Mouse (Mus musculus) ES-E14 (cell line): Measurements from ENCODE around the gene Cend1. TPM values are rescaled to one million over a fixed set of nuclear protein-coding genes. Genes with fewer than 3 reads are reported as not detected.
A peak's percentile ranks its signal among the peaks of the same experiment; 100 is the strongest.

Experiments
- DNase-seq: peaks from one replicate; pipeline ENCODE4 v3.0.0-alpha.2; 2013; ENCODE audit warnings: low read depth, low spot score
- H3K27ac ChIP-seq: 2 replicates; pipeline ENCODE4 v1.5.1; 2012; ENCODE audit warnings: low read depth, mild to moderate bottlenecking, low read length, moderate library complexity, mixed read lengths; ENCODE audit not compliant: poor library complexity, insufficient read depth, severe bottlenecking
- H3K36me3 ChIP-seq: 2 replicates; pipeline ENCODE4 v1.6.1; 2012; ENCODE audit warnings: mild to moderate bottlenecking, low read length, moderate library complexity, mixed read lengths; ENCODE audit not compliant: control insufficient read depth, poor library complexity, insufficient read depth, severe bottlenecking
- H3K4me1 ChIP-seq, 2 experiments: fragments of 150-350 bp in 1 of 2; sonication (generic) in 1 of 2; 2 replicates each; pipeline ENCODE4 v1.6.1; 2012; ENCODE audit warnings: low read length in 2 of 2, mild to moderate bottlenecking in 1 of 2, mixed read lengths in 1 of 2; ENCODE audit not compliant: control insufficient read depth in 2 of 2, insufficient read depth in 2 of 2, poor library complexity in 1 of 2
- H3K4me3 ChIP-seq, 2 experiments: fragments of 150-350 bp in 1 of 2; sonication (generic) in 1 of 2; 2 replicates each; pipeline ENCODE4 v1.5.1; 2012; ENCODE audit warnings: low read length in 2 of 2, low read depth in 1 of 2, mild to moderate bottlenecking in 1 of 2, mixed read lengths in 1 of 2; ENCODE audit not compliant: insufficient read depth in 1 of 2, poor library complexity in 1 of 2, severe bottlenecking in 1 of 2
- H3K9ac ChIP-seq: 2 replicates; pipeline ENCODE4 v1.6.1; 2012; ENCODE audit warnings: low read depth, mild to moderate bottlenecking, low read length, mixed read lengths; ENCODE audit not compliant: poor library complexity, insufficient read depth, severe bottlenecking
- H3K9me3 ChIP-seq: fragments of 150-350 bp; sonication (generic); 2 replicates; pipeline ENCODE4 v1.6.1; 2012; ENCODE audit warnings: low read depth, mild to moderate bottlenecking, low read length; ENCODE audit not compliant: control insufficient read depth, insufficient read depth
- CHD2 ChIP-seq: IDR thresholded peaks from 2 replicates; pipeline ENCODE4 v1.6.1; 2014; ENCODE audit warnings: mild to moderate bottlenecking, low read depth, low read length, inconsistent platforms
- HCFC1 ChIP-seq: IDR thresholded peaks from 2 replicates; pipeline ENCODE4 v1.6.1; 2012; ENCODE audit warnings: low read length, inconsistent platforms, borderline replicate concordance; ENCODE audit not compliant: insufficient read depth
- MAFK ChIP-seq: IDR thresholded peaks from 2 replicates; pipeline ENCODE4 v1.6.1; 2014; ENCODE audit warnings: mild to moderate bottlenecking, low read depth, low read length, inconsistent platforms; ENCODE audit not compliant: insufficient read depth
- ZC3H11A ChIP-seq: IDR thresholded peaks from 2 replicates; pipeline ENCODE4 v1.6.1; 2012; ENCODE audit warnings: low read depth, mild to moderate bottlenecking, inconsistent platforms, low read length, borderline replicate concordance
- ZNF384 ChIP-seq: IDR thresholded peaks from 2 replicates; pipeline ENCODE4 v1.6.1; 2012; ENCODE audit warnings: low read depth, low read length, inconsistent platforms
- in situ Hi-C, 2 experiments: fragments of 600-800 bp; cut with MboI; formaldehyde crosslinking; loops; one replicate each; pipeline ENCODE4 v1.15.1; 2025; ENCODE audit warnings: low sequenced_read_pairs in 2 of 2, inconsistent platforms in 1 of 2; ENCODE audit not compliant: unreplicated experiment in 2 of 2
- total RNA-seq: library from RNA; depleted of rRNA; stranded (reverse); fragments of 300-350 nt; gene quantifications from 2 replicates; pipeline ENCODE4 v1.2.3, GENCODE M21; 2012

Gene Cend1
- total RNA-seq, 1 experiment: 2.7 TPM

GRCm38 (mm10) chr7:141469352-141469751 lies 40.1 kb upstream of the Cend1 start:
- peaks cover 3 to 38% of the 10 kb centered on the region in 2 experiments; a peak in 3 of 4 replicates for H3K4me1 ChIP-seq
- no peak for TF ChIP-seq HCFC1
- no peak for TF ChIP-seq MAFK
- no peak for TF ChIP-seq ZC3H11A
- no peak for TF ChIP-seq ZNF384
- no peak for TF ChIP-seq CHD2
- in situ Hi-C loops: no loop called here
- H3K9ac ChIP-seq: peak overlapping the region; percentile 64; the same call in 1 of the 2 replicates
- peak overlapping the region in 1 of 2 experiments; percentile 75; a peak in 2 of 4 replicates for H3K4me3 ChIP-seq
- H3K9me3 ChIP-seq: no peaks in the 10 kb centered on the region
- DNase-seq: no peak
- peaks cover 29% of the 10 kb centered on the region for H3K36me3 ChIP-seq
- no peak overlapping the region; the same call in 1 of the 2 replicates for H3K27ac ChIP-seq

- TF ChIP-seq MAFK (peak; percentile 51; the same call in 1 of the 2 replicates), ZNF384 (no peak)
- in situ Hi-C loops: no loop called here
- peaks cover 29% of the 10 kb centered on the region for H3K36me3 ChIP-seq
- H3K9me3 ChIP-seq: no peaks in the 10 kb centered on the region
- H3K9ac ChIP-seq: peak overlapping the region; percentile 79
- DNase-seq: no peak
- peak overlapping the region; percentile 28; the same call in 1 of the 2 replicates for H3K27ac ChIP-seq
- peaks cover 3 to 42% of the 10 kb centered on the region in 2 experiments; a peak in 3 of 4 replicates for H3K4me1 ChIP-seq
- H3K4me3 ChIP-seq: peak overlapping the region; percentile 75 to 89
Measured at GRCm38 (mm10) chr7:141468522-141469211, 39.4 kb upstream of the Cend1 start.

GRCm38 (mm10) chr7:141468164-141468521 lies 38.9 kb upstream of the Cend1 start:
- Histone ChIP-seq H3K4me3 (peak overlapping the region; percentile 75 to 89), H3K27ac (no peak overlapping the region; the same call in 1 of the 2 replicates), H3K4me1 (peaks cover 3 to 42% of the 10 kb centered on the region in 2 experiments; a peak in 3 of 4 replicates), H3K9me3 (no peaks in the 10 kb centered on the region), H3K9ac (peak overlapping the region; percentile 79; the same call in 1 of the 2 replicates), H3K36me3 (peaks cover 29% of the 10 kb centered on the region)
- no peak for DNase-seq
- in situ Hi-C loops: no loop called here
- no peak for TF ChIP-seq ZC3H11A
- no peak for TF ChIP-seq CHD2
- no peak for TF ChIP-seq MAFK
- no peak for TF ChIP-seq HCFC1
- no peak for TF ChIP-seq ZNF384

DNA sequence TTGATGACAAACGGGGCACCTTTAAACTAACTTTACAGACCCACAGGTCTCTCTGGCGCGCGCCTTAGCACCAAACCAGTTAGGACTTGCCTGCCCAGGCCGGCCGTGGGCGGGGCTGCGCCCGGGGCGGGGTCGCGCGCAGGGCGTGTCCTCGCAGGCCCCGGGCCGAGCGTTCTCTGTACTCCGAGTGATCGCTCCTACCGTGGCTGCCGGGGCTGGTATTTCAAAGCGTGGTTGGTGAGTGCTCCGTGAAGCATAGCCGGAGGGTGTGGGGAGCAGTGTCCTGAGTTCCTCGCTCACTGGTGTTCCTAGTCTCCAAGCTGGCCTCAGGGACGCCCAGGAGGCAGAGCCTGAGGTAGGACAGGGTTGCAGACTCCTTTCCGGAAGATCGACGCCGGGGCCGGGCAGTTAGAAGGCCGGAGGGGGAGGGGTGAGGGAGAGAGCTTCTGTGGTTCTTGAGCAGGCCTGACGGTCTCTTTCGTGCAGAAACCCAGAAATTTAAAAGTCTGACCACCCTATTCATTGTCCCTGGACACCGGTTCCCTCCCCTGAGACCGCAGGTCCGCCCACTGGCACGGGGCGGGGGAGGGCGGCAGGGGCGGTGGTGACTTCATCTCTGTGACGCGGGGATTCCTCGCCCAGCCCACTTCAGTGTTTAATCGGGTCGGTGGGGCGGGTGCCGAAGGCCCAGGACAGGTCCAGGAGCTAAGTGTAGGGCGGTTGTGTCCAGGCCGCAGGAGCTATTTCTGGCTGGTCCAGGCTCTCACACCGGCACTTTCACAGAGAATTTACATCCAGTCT lies 38.1 kb upstream of the Cend1 start, which contains the start of gene Cd151:
Cd151 (plus strand) TSS at position 163 of the 801 bp plus-strand sequence.
- peaks cover 3 to 40% of the 10 kb centered on the region in 2 experiments; a peak in 3 of 4 replicates for H3K4me1 ChIP-seq
- peak within 1 kb of the TSS; percentile 79 for H3K9ac ChIP-seq
- no peak for DNase-seq
- peaks cover 25% of the 10 kb centered on the region for H3K36me3 ChIP-seq
- no peaks in the 10 kb centered on the region for H3K9me3 ChIP-seq
- in situ Hi-C loops: no loop called here
- peak within 1 kb of the TSS; percentile 14; the same call in 1 of the 2 replicates for H3K27ac ChIP-seq
- peak within 1 kb of the TSS; percentile 75 to 89 for H3K4me3 ChIP-seq
- TF ChIP-seq ZNF384 (no peak), ZC3H11A (no peak), CHD2 (no peak), MAFK (no peak), HCFC1 (no peak)
